11 mouse cellular contexts compared by ENCODE assay signal in genomic region chr10:37250157-37250556, GRCm38 (mm10).
DNase-seq lines count a peak whose midpoint lies in the region; ATAC-seq and TF ChIP-seq lines count a peak whose summit lies in the region.
"Had no signal": no experiment of that assay in that cellular context is flagged by ENCODE, and none has a peak within 500 bp of the region (broad histone marks: within the 10 kb centered on the region; RNA-seq: fewer than 3 reads in every experiment).

No protein-coding gene starts in this region.

- no peaks in the 10 kb centered on the region for H3K27me3 ChIP-seq in embryonic facial prominence, embryonic 11.5 days (ENCODE audit: control insufficient read depth, insufficient read depth, low read length)
- no peaks in the 10 kb centered on the region for H3K27me3 ChIP-seq in embryonic facial prominence, embryonic 10.5 days (replicated peaks; ENCODE audit: low read depth, poor library complexity, severe bottlenecking)
- H3K27me3 ChIP-seq in lung, embryonic 14.5 days (ENCODE audit: insufficient read depth, low read length) = no peaks in the 10 kb centered on the region
- H3K27me3 ChIP-seq: forebrain, embryonic 15.5 days had no signal

- H3K9ac ChIP-seq in embryonic facial prominence, embryonic 11.5 days (replicated peaks; ENCODE audit: low read length) = no peak overlapping the region
- no peak overlapping the region for H3K9ac ChIP-seq in lung, embryonic 14.5 days
- H3K9ac ChIP-seq: forebrain, embryonic 15.5 days had no signal

- H3K4me1 ChIP-seq in embryonic facial prominence, embryonic 11.5 days (ENCODE audit: control insufficient read depth, insufficient read depth, low read length) = no peaks in the 10 kb centered on the region; the same call in none of the 2 replicates
- peaks cover 21% of the 10 kb centered on the region for H3K4me1 ChIP-seq in embryonic facial prominence, embryonic 10.5 days
- H3K4me1 ChIP-seq in lung, embryonic 14.5 days (ENCODE audit: insufficient read depth) = peaks cover 5% of the 10 kb centered on the region
- no peaks in the 10 kb centered on the region for H3K4me1 ChIP-seq in lung, adult 2 months (ENCODE audit: control insufficient read depth, insufficient read depth, low read length)

- no peaks in the 10 kb centered on the region for H3K9me3 ChIP-seq in embryonic facial prominence, embryonic 11.5 days (replicated peaks; ENCODE audit: control insufficient read depth, low read length)
- no peaks in the 10 kb centered on the region for H3K9me3 ChIP-seq in embryonic facial prominence, embryonic 10.5 days
- no peaks in the 10 kb centered on the region for H3K9me3 ChIP-seq in lung, embryonic 14.5 days (ENCODE audit: low read depth, low read length)
- H3K9me3 ChIP-seq: forebrain, embryonic 15.5 days had no signal

- H3K36me3 ChIP-seq in embryonic facial prominence, embryonic 11.5 days (replicated peaks; ENCODE audit: control insufficient read depth, insufficient read depth, low read depth, low read length) = no peaks in the 10 kb centered on the region
- no peaks in the 10 kb centered on the region for H3K36me3 ChIP-seq in embryonic facial prominence, embryonic 10.5 days (replicated peaks)
- H3K36me3 ChIP-seq in lung, embryonic 14.5 days (ENCODE audit: insufficient read depth) = no peaks in the 10 kb centered on the region
- H3K36me3 ChIP-seq: forebrain, embryonic 15.5 days had no signal

- no peak for TF ChIP-seq CTCF in lung, embryonic 14.5 days (IDR thresholded peaks at IDR 0.05; ENCODE audit: low read depth)
- no peak for TF ChIP-seq CTCF in lung, adult 2 months (IDR thresholded peaks at IDR 0.05; ENCODE audit: insufficient read depth, low read length)

- H3K4me3 ChIP-seq in embryonic facial prominence, embryonic 11.5 days (ENCODE audit: low read depth, low read length) = no peak overlapping the region
- no peak overlapping the region for H3K4me3 ChIP-seq in embryonic facial prominence, embryonic 10.5 days
- no peak overlapping the region for H3K4me3 ChIP-seq in lung, embryonic 14.5 days (ENCODE audit: low read depth, low read length)
- no peak overlapping the region for H3K4me3 ChIP-seq in lung, adult 2 months (replicated peaks; ENCODE audit: extremely low read depth, low read depth, low read length)
- H3K4me3 ChIP-seq: forebrain, embryonic 15.5 days had no signal

- H3K4me2 ChIP-seq in embryonic facial prominence, embryonic 11.5 days (ENCODE audit: low read depth, low read length) = no peak overlapping the region
- H3K4me2 ChIP-seq in lung, embryonic 14.5 days = no peak overlapping the region
- H3K4me2 ChIP-seq: forebrain, embryonic 15.5 days had no signal

- 18% methylated on average over 2 of the region's 2 CpGs for WGBS in embryonic facial prominence, embryonic 11.5 days
- 28% methylated on average over 2 of the region's 2 CpGs for WGBS in embryonic facial prominence, embryonic 10.5 days
- 22% methylated on average over 2 of the region's 2 CpGs for WGBS in lung, embryonic 14.5 days
- 39% methylated on average over 2 of the region's 2 CpGs for WGBS in lung, adult 2 months

- no peak overlapping the region for H3K27ac ChIP-seq in embryonic facial prominence, embryonic 11.5 days (replicated peaks; ENCODE audit: low read depth, low read length)
- no peak overlapping the region for H3K27ac ChIP-seq in embryonic facial prominence, embryonic 10.5 days (replicated peaks)
- no peak overlapping the region; the same call in 1 of the 2 replicates for H3K27ac ChIP-seq in lung, embryonic 14.5 days (ENCODE audit: low read depth)

- peak; percentile 55 for DNase-seq in embryonic facial prominence, embryonic 11.5 days (ENCODE audit: low spot score)
- no peak for DNase-seq in embryonic facial prominence, embryonic 10.5 days (ENCODE audit: low spot score)
- peak; percentile 78 for DNase-seq in lung, embryonic 14.5 days
- no peak for DNase-seq in lung, adult 2 months
- peak; percentile 22 for DNase-seq in lung, postnatal 25 days (ENCODE audit: low spot score)
- no peak for DNase-seq in embryo, embryonic 10.5 days (ENCODE audit: low spot score)
- DNase-seq in retina, postnatal 1 day = no peak
- DNase-seq: heart, postnatal 4 days; right cerebral cortex, adult 18-20 months had no signal

- ATAC-seq in embryonic facial prominence, embryonic 11.5 days (replicated peaks; ENCODE audit: insufficient number of reproducible peaks, low FRiP score, low TSS enrichment, low read depth) = peak; percentile 67; the same call in 1 of the 2 replicates
- ATAC-seq in lung, embryonic 14.5 days (ENCODE audit: insufficient read depth) = peak; percentile 87
- peak; percentile 42 for ATAC-seq in inflammation-experienced regulatory T-cells, adult 6 months

- TF ChIP-seq POLR2A in lung, adult 2 months (IDR thresholded peaks at IDR 0.05; ENCODE audit: borderline replicate concordance, extremely low read depth, low read depth, low read length) = no peak

Comparison
In these comparisons a context has a peak if more than half of its experiments do, and no peak if none do; other contexts are left out.
1. DNase-seq: peak in embryonic facial prominence, embryonic 11.5 days (single experiment), lung, embryonic 14.5 days (single experiment) and lung, postnatal 25 days (single experiment); none in embryonic facial prominence, embryonic 10.5 days (single experiment), lung, adult 2 months (single experiment), embryo, embryonic 10.5 days (single experiment) and retina, postnatal 1 day (single experiment).
2. Peak in every context shown above with its lines, with median percentiles within 50 percentile points of each other: ATAC-seq.